Mouse (Mus musculus) limb, embryonic 13.5 days (tissue): ENCODE results near the gene Endog. TPM values are rescaled to one million over a fixed set of nuclear protein-coding genes. Genes with fewer than 3 reads are reported as not detected.
"Not testable (repeated sequence)": the region's sequence is repeated elsewhere in the genome, so short reads cannot be mapped to it uniquely, and the experiment has no call there.

Source experiments
- ATAC-seq: fragments of 200-750 bp; cut with Nextera tagmentation; 2 replicates; pipeline ENCODE4 v1.8.0; 2017; ENCODE audit warnings: low read depth, moderate number of reproducible peaks, moderate TSS enrichment; ENCODE audit not compliant: low FRiP score
- H3K27ac ChIP-seq: fragments of 300-500 bp; sonication (generic); 2 replicates; pipeline ENCODE4 v1.5.1; 2015; ENCODE audit warnings: inconsistent platforms, mild to moderate bottlenecking, moderate library complexity
- H3K27me3 ChIP-seq: fragments of 300-500 bp; sonication (generic); 2 replicates; pipeline ENCODE4 v1.6.1; 2015; ENCODE audit warnings: mild to moderate bottlenecking, inconsistent platforms
- H3K36me3 ChIP-seq: fragments of 300-500 bp; sonication (generic); 2 replicates; pipeline ENCODE4 v1.6.1; 2015; ENCODE audit warnings: inconsistent platforms, mild to moderate bottlenecking, moderate library complexity
- H3K4me1 ChIP-seq: fragments of 300-500 bp; sonication (generic); 2 replicates; pipeline ENCODE4 v1.6.1; 2015; ENCODE audit warnings: inconsistent platforms
- H3K4me2 ChIP-seq: fragments of 300-500 bp; sonication (generic); replicated peaks from 2 replicates; pipeline ENCODE4 v1.6.1; 2015; ENCODE audit warnings: inconsistent platforms, mild to moderate bottlenecking, moderate library complexity
- H3K4me3 ChIP-seq: fragments of 300-500 bp; sonication (generic); 2 replicates; pipeline ENCODE4 v1.5.1; 2015; ENCODE audit warnings: moderate library complexity, mild to moderate bottlenecking, inconsistent platforms
- H3K9ac ChIP-seq: fragments of 300-500 bp; sonication (generic); 2 replicates; pipeline ENCODE4 v1.6.1; 2015; ENCODE audit warnings: mild to moderate bottlenecking, inconsistent platforms
- H3K9me3 ChIP-seq: fragments of 300-500 bp; sonication (generic); 2 replicates; pipeline ENCODE4 v1.6.1; 2016; ENCODE audit warnings: inconsistent platforms
- WGBS: fragments of 180-500 bp; shearing (Covaris S2); methylation state at CpG from one replicate; pipeline ENCODE4 v1.1.7; 2015; 5-methylcytosine and 5-hydroxymethylcytosine counted together
- polyA plus RNA-seq: library from polyadenylated mRNA; unstranded; fragments of >200 nt; fragmentation: Nextera tagmentation; extraction: Ambion mirVana; gene quantifications from 2 replicates; pipeline ENCODE4 v1.2.1, GENCODE M21; 2015

Endog gene
- polyA plus RNA-seq, 1 experiment from 2014 or later = 17.2 TPM

GRCm38 (mm10) chr2:30173541-30174240 is 2.4 kb downstream of the Endog start:
- ATAC-seq = no peak
- Histone ChIP-seq H3K9me3 (0 out of 2 replicates have a peak, but pooled peaks cover 4% of the 10 kb centered on the region), H3K4me3 (no peak overlapping the region), H3K4me1 (peaks cover 23% of the 10 kb centered on the region), H3K9ac (no peak overlapping the region), H3K27me3 (no peaks in the 10 kb centered on the region), H3K27ac (no peak overlapping the region), H3K4me2 (no peak overlapping the region), H3K36me3 (peaks cover 52% of the 10 kb centered on the region)
- 95% methylated on average over 20 of the region's 20 CpGs for WGBS

- H3K27me3 ChIP-seq = no peaks in the 10 kb centered on the region
- no peak overlapping the region for H3K9ac ChIP-seq
- no peak for ATAC-seq
- H3K4me2 ChIP-seq = no peak overlapping the region
- H3K36me3 ChIP-seq = peaks cover 52% of the 10 kb centered on the region
- 87% methylated on average over 8 of the region's 8 CpGs for WGBS
- H3K4me1 ChIP-seq = peaks cover 23% of the 10 kb centered on the region
- no peak overlapping the region for H3K27ac ChIP-seq
- 0 out of 2 replicates have a peak, but pooled peaks cover 4% of the 10 kb centered on the region for H3K9me3 ChIP-seq
- H3K4me3 ChIP-seq = no peak overlapping the region
Observed at GRCm38 (mm10) chr2:30175897-30176296, 4.6 kb downstream of the Endog start.

- peaks cover 23% of the 10 kb centered on the region for H3K4me1 ChIP-seq
- no peak for ATAC-seq
- peaks cover 52% of the 10 kb centered on the region for H3K36me3 ChIP-seq
- no peak overlapping the region for H3K27ac ChIP-seq
- no peak overlapping the region for H3K4me3 ChIP-seq
- H3K4me2 ChIP-seq = peak overlapping the region; percentile 90
- H3K9ac ChIP-seq = no peak overlapping the region
- H3K27me3 ChIP-seq = no peaks in the 10 kb centered on the region
- 0 out of 2 replicates have a peak, but pooled peaks cover 4% of the 10 kb centered on the region for H3K9me3 ChIP-seq
- 95% methylated on average over 2 of the region's 2 CpGs for WGBS
Observed at GRCm38 (mm10) chr2:30176561-30176960, 5.3 kb downstream of the Endog start.

- ATAC-seq = peak; percentile 98
- H3K27ac ChIP-seq = no peak within 1 kb of the TSS
- WGBS = 2% methylated on average over 54 of the region's 54 CpGs
Observed at GRCm38 (mm10) chr2:30177700-30178675, 6.7 kb downstream of the Endog start, which contains the start of gene Spout1. Gene Spout1, minus strand, starts transcription at chr2:30178459.

GRCm38 (mm10) chr2:30178711-30179110 is 7.4 kb downstream of the Endog start:
- Histone ChIP-seq H3K4me3 (peak overlapping the region; percentile 81), H3K4me2 (peak overlapping the region; percentile 90), H3K36me3 (peaks cover 37% of the 10 kb centered on the region), H3K4me1 (peaks cover 12% of the 10 kb centered on the region)
- H3K9me3 ChIP-seq, H3K27me3 ChIP-seq, H3K27ac ChIP-seq, H3K9ac ChIP-seq: not testable (repeated sequence)
- WGBS = 61% methylated on average over 7 of the region's 7 CpGs
- ATAC-seq = 0 out of 2 replicates have a peak, but pooled peaks have one; percentile 18

More at GRCm38 (mm10) chr2:30177700-30178675, 6.7 kb downstream of the Endog start, which contains the start of gene Spout1:
- Histone ChIP-seq H3K27me3 (no peaks in the 10 kb centered on the region), H3K4me2 (peak within 1 kb of the TSS; percentile 90), H3K9me3 (0 out of 2 replicates have a peak, but pooled peaks cover 4% of the 10 kb centered on the region), H3K4me1 (peaks cover 12% of the 10 kb centered on the region), H3K9ac (peak within 1 kb of the TSS; percentile 82), H3K36me3 (peaks cover 44% of the 10 kb centered on the region), H3K4me3 (peak within 1 kb of the TSS; percentile 81)

GRCm38 (mm10) chr2:30182424-30182823 is 11.1 kb downstream of the Endog start:
- Histone ChIP-seq H3K9ac (no peak overlapping the region), H3K36me3 (peaks cover 19% of the 10 kb centered on the region), H3K4me3 (no peak overlapping the region), H3K27me3 (no peaks in the 10 kb centered on the region), H3K4me2 (no peak overlapping the region), H3K9me3 (peaks cover 7% of the 10 kb centered on the region; the same call in 1 of the 2 replicates), H3K27ac (no peak overlapping the region), H3K4me1 (peaks cover 5% of the 10 kb centered on the region)
- ATAC-seq = no peak
- WGBS = 83% methylated on average over 2 of the region's 2 CpGs

- H3K27ac ChIP-seq = no peak overlapping the region
- H3K27me3 ChIP-seq = no peaks in the 10 kb centered on the region
- ATAC-seq = no peak
- no peak overlapping the region for H3K4me2 ChIP-seq
- H3K4me1 ChIP-seq = no peaks in the 10 kb centered on the region
- no peak overlapping the region for H3K4me3 ChIP-seq
- no peak overlapping the region for H3K9ac ChIP-seq
- H3K9me3 ChIP-seq = peaks cover 7% of the 10 kb centered on the region; the same call in 1 of the 2 replicates
- peaks cover 19% of the 10 kb centered on the region for H3K36me3 ChIP-seq
- WGBS = 64% methylated on average over 3 of the region's 3 CpGs
Observed at GRCm38 (mm10) chr2:30183721-30184120, 12.4 kb downstream of the Endog start.

GRCm38 (mm10) chr2:30185276-30185675 is 14.0 kb downstream of the Endog start:
- 90% methylated on average over 6 of the region's 6 CpGs for WGBS
- Histone ChIP-seq H3K4me1 (no peaks in the 10 kb centered on the region), H3K27me3 (no peaks in the 10 kb centered on the region), H3K4me2 (no peak overlapping the region), H3K4me3 (no peak overlapping the region), H3K9ac (no peak overlapping the region), H3K9me3 (peaks cover 7% of the 10 kb centered on the region; the same call in 1 of the 2 replicates), H3K27ac (no peak overlapping the region), H3K36me3 (peaks cover 24% of the 10 kb centered on the region)
- ATAC-seq = no peak

- no peak overlapping the region for H3K27ac ChIP-seq
- H3K36me3 ChIP-seq = peaks cover 24% of the 10 kb centered on the region
- H3K4me3 ChIP-seq = no peak overlapping the region
- ATAC-seq = no peak
- H3K4me1 ChIP-seq = no peaks in the 10 kb centered on the region
- H3K9ac ChIP-seq = no peak overlapping the region
- H3K4me2 ChIP-seq = no peak overlapping the region
- H3K9me3 ChIP-seq = peaks cover 7% of the 10 kb centered on the region; the same call in 1 of the 2 replicates
- H3K27me3 ChIP-seq = no peaks in the 10 kb centered on the region
- WGBS = 93% methylated on average over 3 of the region's 3 CpGs
Observed at GRCm38 (mm10) chr2:30185681-30186080, 14.4 kb downstream of the Endog start.

- no peak for ATAC-seq
Observed at GRCm38 (mm10) chr2:30191790-30192580, 20.7 kb downstream of the Endog start.

GRCm38 (mm10) chr2:30194656-30195055 is 23.4 kb downstream of the Endog start:
- no peak for ATAC-seq
- Histone ChIP-seq H3K4me3 (no peak overlapping the region), H3K9ac (no peak overlapping the region), H3K4me1 (no peaks in the 10 kb centered on the region), H3K27ac (no peak overlapping the region), H3K27me3 (no peaks in the 10 kb centered on the region), H3K9me3 (no peaks in the 10 kb centered on the region), H3K36me3 (0 out of 2 replicates have a peak, but pooled peaks cover 3% of the 10 kb centered on the region), H3K4me2 (no peak overlapping the region)
- 85% methylated on average over 3 of the region's 3 CpGs for WGBS

More at GRCm38 (mm10) chr2:30191790-30192580, 20.7 kb downstream of the Endog start:
- H3K4me3 ChIP-seq = no peak overlapping the region
- WGBS = 85% methylated on average over 12 of the region's 12 CpGs
- no peak overlapping the region for H3K4me2 ChIP-seq
- H3K36me3 ChIP-seq = 0 out of 2 replicates have a peak, but pooled peaks cover 4% of the 10 kb centered on the region
- H3K4me1 ChIP-seq = no peaks in the 10 kb centered on the region
- H3K9ac ChIP-seq = no peak overlapping the region
- no peak overlapping the region for H3K27ac ChIP-seq
- no peaks in the 10 kb centered on the region for H3K27me3 ChIP-seq
- H3K9me3 ChIP-seq = no peaks in the 10 kb centered on the region
